Mouse (Mus musculus) hindbrain, embryonic 12.5 days (tissue): ENCODE measurements around the gene Grm4. TPM values are rescaled to one million over a fixed set of nuclear protein-coding genes. Genes with fewer than 3 reads are reported as not detected.
A peak's percentile ranks its signal among the peaks of the same experiment; 100 is the strongest.

Source experiments
- ATAC-seq: fragments of 200-750 bp; cut with Nextera tagmentation; 2 replicates; pipeline ENCODE4 v1.8.0; 2017; ENCODE audit warnings: moderate TSS enrichment; ENCODE audit not compliant: low FRiP score
- H3K27ac ChIP-seq: fragments of 300-500 bp; sonication (generic); 2 replicates; pipeline ENCODE4 v1.5.1; 2016; ENCODE audit warnings: mild to moderate bottlenecking
- H3K27me3 ChIP-seq: fragments of 300-500 bp; sonication (generic); 2 replicates; pipeline ENCODE4 v1.6.1; 2016; ENCODE audit warnings: mild to moderate bottlenecking
- H3K36me3 ChIP-seq: fragments of 300-500 bp; sonication (generic); 2 replicates; pipeline ENCODE4 v1.6.1; 2016; ENCODE audit warnings: mild to moderate bottlenecking
- H3K4me1 ChIP-seq: fragments of 300-500 bp; sonication (generic); 2 replicates; pipeline ENCODE4 v1.6.1; 2016
- H3K4me2 ChIP-seq: fragments of 300-500 bp; sonication (generic); replicated peaks from 2 replicates; pipeline ENCODE4 v1.6.1; 2016; ENCODE audit warnings: mild to moderate bottlenecking
- H3K4me3 ChIP-seq: fragments of 300-500 bp; sonication (generic); 2 replicates; pipeline ENCODE4 v1.5.1; 2016; ENCODE audit warnings: mild to moderate bottlenecking
- H3K9ac ChIP-seq: fragments of 300-500 bp; sonication (generic); 2 replicates; pipeline ENCODE4 v1.6.1; 2016; ENCODE audit warnings: mild to moderate bottlenecking, moderate library complexity
- H3K9me3 ChIP-seq: fragments of 300-500 bp; sonication (generic); replicated peaks from 2 replicates; pipeline ENCODE4 v1.6.1; 2016; ENCODE audit warnings: mild to moderate bottlenecking
- WGBS: fragments of 180-500 bp; shearing (Covaris S2); methylation state at CpG from one replicate; pipeline ENCODE4 v1.1.7; 2016; 5-methylcytosine and 5-hydroxymethylcytosine counted together
- polyA plus RNA-seq: library from polyadenylated mRNA; unstranded; fragments of >200 nt; fragmentation: Nextera tagmentation; extraction: Ambion mirVana; gene quantifications from 2 replicates; pipeline ENCODE4 v1.2.1, GENCODE M21; 2016

Grm4 gene
- polyA plus RNA-seq, 1 experiment from 2014 or later, result 4.2 TPM

GRCm38 (mm10) chr17:27422726-27423381 is 98.3 kb downstream of the Grm4 start:
- H3K27me3 ChIP-seq, result peaks cover 6% of the 10 kb centered on the region
- no peak overlapping the region for H3K4me2 ChIP-seq
- ATAC-seq, result peak; percentile 57; the same call in 1 of the 2 replicates
- no peak overlapping the region for H3K9ac ChIP-seq
- peak overlapping the region; percentile 73 for H3K27ac ChIP-seq
- H3K4me1 ChIP-seq, result peaks cover 24% of the 10 kb centered on the region
- H3K4me3 ChIP-seq, result no peak overlapping the region
- no peaks in the 10 kb centered on the region for H3K36me3 ChIP-seq
- no peaks in the 10 kb centered on the region for H3K9me3 ChIP-seq
- 20% methylated on average over 10 of the region's 10 CpGs for WGBS

GRCm38 (mm10) chr17:27422371-27422725 is 98.9 kb downstream of the Grm4 start:
- no peak overlapping the region for H3K4me2 ChIP-seq
- no peaks in the 10 kb centered on the region for H3K9me3 ChIP-seq
- peak overlapping the region; percentile 73 for H3K27ac ChIP-seq
- peaks cover 24% of the 10 kb centered on the region for H3K4me1 ChIP-seq
- no peak overlapping the region for H3K9ac ChIP-seq
- peaks cover 6% of the 10 kb centered on the region for H3K27me3 ChIP-seq
- WGBS, result 18% methylated on average over 6 of the region's 6 CpGs
- no peaks in the 10 kb centered on the region for H3K36me3 ChIP-seq
- H3K4me3 ChIP-seq, result no peak overlapping the region
- peak; percentile 19; the same call in 1 of the 2 replicates for ATAC-seq

- H3K4me1 ChIP-seq, result peaks cover 24% of the 10 kb centered on the region
- no peak; the same call in 1 of the 2 replicates for ATAC-seq
- H3K36me3 ChIP-seq, result no peaks in the 10 kb centered on the region
- WGBS, result 29% methylated on average over 8 of the region's 8 CpGs
- no peaks in the 10 kb centered on the region for H3K9me3 ChIP-seq
- no peak overlapping the region for H3K4me2 ChIP-seq
- peaks cover 6% of the 10 kb centered on the region for H3K27me3 ChIP-seq
- H3K27ac ChIP-seq, result peak overlapping the region; percentile 73
- H3K9ac ChIP-seq, result no peak overlapping the region
- no peak overlapping the region for H3K4me3 ChIP-seq
These were observed 99.4 kb downstream of the Grm4 start for GRCm38 (mm10) chr17:27421837-27422236.

- no peaks in the 10 kb centered on the region for H3K36me3 ChIP-seq
- H3K4me1 ChIP-seq, result no peaks in the 10 kb centered on the region
- no peak for ATAC-seq
- no peak overlapping the region for H3K4me2 ChIP-seq
- H3K27ac ChIP-seq, result no peak overlapping the region
- H3K9me3 ChIP-seq, result no peaks in the 10 kb centered on the region
- WGBS, result 80% methylated on average over 5 of the region's 5 CpGs
- no peak overlapping the region for H3K9ac ChIP-seq
- H3K4me3 ChIP-seq, result no peak overlapping the region
- 0 out of 2 replicates have a peak, but pooled peaks cover 5% of the 10 kb centered on the region for H3K27me3 ChIP-seq
These were observed 112.2 kb downstream of the Grm4 start for GRCm38 (mm10) chr17:27409006-27409405.

- WGBS, result 72% methylated on average over 5 of the region's 5 CpGs
- no peak for ATAC-seq
These were observed 112.7 kb downstream of the Grm4 start for GRCm38 (mm10) chr17:27408531-27408930.

GRCm38 (mm10) chr17:27406956-27407355 is 114.2 kb downstream of the Grm4 start:
- no peak for ATAC-seq
- Histone ChIP-seq H3K9me3 (no peaks in the 10 kb centered on the region), H3K4me3 (no peak overlapping the region), H3K9ac (no peak overlapping the region), H3K27ac (no peak overlapping the region), H3K27me3 (0 out of 2 replicates have a peak, but pooled peaks cover 7% of the 10 kb centered on the region), H3K36me3 (no peaks in the 10 kb centered on the region), H3K4me1 (peaks cover 2% of the 10 kb centered on the region; the same call in 1 of the 2 replicates), H3K4me2 (no peak overlapping the region)
- 79% methylated on average over 4 of the region's 4 CpGs for WGBS

More at GRCm38 (mm10) chr17:27408531-27408930, 112.7 kb downstream of the Grm4 start:
- Histone ChIP-seq H3K4me1 (no peaks in the 10 kb centered on the region), H3K9me3 (no peaks in the 10 kb centered on the region), H3K9ac (no peak overlapping the region), H3K27me3 (0 out of 2 replicates have a peak, but pooled peaks cover 5% of the 10 kb centered on the region), H3K4me2 (no peak overlapping the region), H3K27ac (no peak overlapping the region), H3K36me3 (no peaks in the 10 kb centered on the region), H3K4me3 (no peak overlapping the region)

GRCm38 (mm10) chr17:27405376-27406024 is 115.7 kb downstream of the Grm4 start:
- Histone ChIP-seq H3K27me3 (0 out of 2 replicates have a peak, but pooled peaks cover 7% of the 10 kb centered on the region), H3K4me1 (peaks cover 11% of the 10 kb centered on the region; the same call in 1 of the 2 replicates), H3K4me2 (no peak overlapping the region), H3K4me3 (no peak overlapping the region), H3K27ac (no peak overlapping the region), H3K9me3 (0 out of 2 replicates have a peak, but pooled peaks cover 3% of the 10 kb centered on the region), H3K36me3 (no peaks in the 10 kb centered on the region), H3K9ac (no peak overlapping the region)
- WGBS, result 88% methylated on average over 19 of the region's 19 CpGs
- no peak for ATAC-seq

- ATAC-seq, result peak; percentile 46; the same call in 1 of the 2 replicates
- peak overlapping the region; percentile 46 for H3K27ac ChIP-seq
- WGBS, result 19% methylated on average over 13 of the region's 13 CpGs
These were observed 120.0 kb downstream of the Grm4 start for GRCm38 (mm10) chr17:27401200-27401599.

GRCm38 (mm10) chr17:27393931-27394330 is 127.3 kb downstream of the Grm4 start:
- no peaks in the 10 kb centered on the region for H3K9me3 ChIP-seq
- no peaks in the 10 kb centered on the region for H3K36me3 ChIP-seq
- no peak overlapping the region for H3K27ac ChIP-seq
- no peak overlapping the region for H3K4me2 ChIP-seq
- no peak overlapping the region for H3K9ac ChIP-seq
- ATAC-seq, result no peak
- peaks cover 40% of the 10 kb centered on the region for H3K4me1 ChIP-seq
- no peak overlapping the region for H3K4me3 ChIP-seq
- 61% methylated on average over 5 of the region's 5 CpGs for WGBS
- no peaks in the 10 kb centered on the region for H3K27me3 ChIP-seq

More at GRCm38 (mm10) chr17:27401200-27401599, 120.0 kb downstream of the Grm4 start:
- H3K4me2 ChIP-seq, result no peak overlapping the region
- no peak overlapping the region for H3K4me3 ChIP-seq
- 0 out of 2 replicates have a peak, but pooled peaks cover 2% of the 10 kb centered on the region for H3K27me3 ChIP-seq
- H3K4me1 ChIP-seq, result peaks cover 20% of the 10 kb centered on the region
- H3K9me3 ChIP-seq, result 0 out of 2 replicates have a peak, but pooled peaks cover 4% of the 10 kb centered on the region
- no peak overlapping the region for H3K9ac ChIP-seq
- no peaks in the 10 kb centered on the region for H3K36me3 ChIP-seq

GRCm38 (mm10) chr17:27393432-27393831 is 127.8 kb downstream of the Grm4 start:
- H3K4me3 ChIP-seq, result no peak overlapping the region
- H3K4me2 ChIP-seq, result no peak overlapping the region
- H3K27ac ChIP-seq, result peak overlapping the region; percentile 35; the same call in 1 of the 2 replicates
- H3K27me3 ChIP-seq, result no peaks in the 10 kb centered on the region
- H3K36me3 ChIP-seq, result no peaks in the 10 kb centered on the region
- H3K9ac ChIP-seq, result no peak overlapping the region
- peaks cover 42% of the 10 kb centered on the region for H3K4me1 ChIP-seq
- WGBS, result 86% methylated on average over 4 of the region's 4 CpGs
- no peaks in the 10 kb centered on the region for H3K9me3 ChIP-seq
- ATAC-seq, result 0 out of 2 replicates have a peak, but pooled peaks have one; percentile 7

- WGBS, result 37% methylated on average over 8 of the region's 8 CpGs
- Histone ChIP-seq H3K9ac (no peak overlapping the region), H3K4me1 (peaks cover 42% of the 10 kb centered on the region), H3K4me2 (no peak overlapping the region), H3K4me3 (no peak overlapping the region), H3K36me3 (no peaks in the 10 kb centered on the region), H3K27ac (peak overlapping the region; percentile 35; the same call in 1 of the 2 replicates), H3K9me3 (no peaks in the 10 kb centered on the region), H3K27me3 (no peaks in the 10 kb centered on the region)
- peak; percentile 37; the same call in 1 of the 2 replicates for ATAC-seq
These were observed 128.3 kb downstream of the Grm4 start for GRCm38 (mm10) chr17:27392918-27393317.

- Histone ChIP-seq H3K9ac (no peak overlapping the region), H3K4me1 (peaks cover 51% of the 10 kb centered on the region), H3K4me3 (no peak overlapping the region), H3K9me3 (no peaks in the 10 kb centered on the region), H3K27me3 (peaks cover 8% of the 10 kb centered on the region), H3K27ac (no peak overlapping the region), H3K4me2 (no peak overlapping the region), H3K36me3 (no peaks in the 10 kb centered on the region)
- no peak for ATAC-seq
- WGBS, result 86% methylated on average over 8 of the region's 8 CpGs
These were observed 131.2 kb downstream of the Grm4 start for GRCm38 (mm10) chr17:27390019-27390418.
